Mouse (Mus musculus) midbrain, embryonic 10.5 days (tissue): Measurements from ENCODE around the gene Gm48551. TPM values are rescaled to one million over a fixed set of nuclear protein-coding genes. Genes with fewer than 3 reads are reported as not detected.

Experiments used
- DNase-seq: peaks from one replicate; pipeline ENCODE4 v3.0.0-alpha.2; 2017; ENCODE audit warnings: low spot score
- H3K27ac ChIP-seq: fragments of 300-500 bp; sonication (generic); replicated peaks from 2 replicates; pipeline ENCODE4 v1.5.1; 2016; ENCODE audit warnings: mild to moderate bottlenecking
- H3K27me3 ChIP-seq: fragments of 300-500 bp; sonication (generic); 2 replicates; pipeline ENCODE4 v1.6.1; 2016; ENCODE audit warnings: low read depth, mild to moderate bottlenecking; ENCODE audit not compliant: poor library complexity, severe bottlenecking
- H3K36me3 ChIP-seq: fragments of 300-500 bp; sonication (generic); 2 replicates; pipeline ENCODE4 v1.6.1; 2016; ENCODE audit warnings: mild to moderate bottlenecking, moderate library complexity
- H3K4me1 ChIP-seq: fragments of 300-500 bp; sonication (generic); 2 replicates; pipeline ENCODE4 v1.6.1; 2016
- H3K4me3 ChIP-seq: fragments of 300-500 bp; sonication (generic); 2 replicates; pipeline ENCODE4 v1.5.1; 2016; ENCODE audit warnings: mild to moderate bottlenecking, moderate library complexity
- H3K9me3 ChIP-seq: fragments of 300-500 bp; sonication (generic); replicated peaks from 2 replicates; pipeline ENCODE4 v1.6.1; 2016; ENCODE audit warnings: mild to moderate bottlenecking
- WGBS: fragments of 180-500 bp; shearing (Covaris S2); methylation state at CpG from one replicate; pipeline ENCODE4 v1.1.7; 2016; 5-methylcytosine and 5-hydroxymethylcytosine counted together
- polyA plus RNA-seq: library from polyadenylated mRNA; unstranded; fragments of >200 nt; fragmentation: Nextera tagmentation; extraction: Ambion mirVana; gene quantifications from 2 replicates; pipeline ENCODE4 v1.2.1, GENCODE M21; 2016

Gene Gm48551
- polyA plus RNA-seq, 1 experiment from 2014 or later = 2.9 TPM

GRCm38 (mm10) chr10:81413310-81414261 lies 29.3 kb downstream of the Gm48551 start:
- no peak for DNase-seq
- Histone ChIP-seq H3K36me3 (no peaks in the 10 kb centered on the region), H3K4me3 (peak overlapping the region; percentile 35; the same call in 1 of the 2 replicates), H3K27me3 (peaks cover 28% of the 10 kb centered on the region), H3K27ac (peak overlapping the region; percentile 86), H3K9me3 (no peaks in the 10 kb centered on the region), H3K4me1 (peaks cover 99% of the 10 kb centered on the region)
- 31% methylated on average over 26 of the region's 26 CpGs for WGBS

DNA sequence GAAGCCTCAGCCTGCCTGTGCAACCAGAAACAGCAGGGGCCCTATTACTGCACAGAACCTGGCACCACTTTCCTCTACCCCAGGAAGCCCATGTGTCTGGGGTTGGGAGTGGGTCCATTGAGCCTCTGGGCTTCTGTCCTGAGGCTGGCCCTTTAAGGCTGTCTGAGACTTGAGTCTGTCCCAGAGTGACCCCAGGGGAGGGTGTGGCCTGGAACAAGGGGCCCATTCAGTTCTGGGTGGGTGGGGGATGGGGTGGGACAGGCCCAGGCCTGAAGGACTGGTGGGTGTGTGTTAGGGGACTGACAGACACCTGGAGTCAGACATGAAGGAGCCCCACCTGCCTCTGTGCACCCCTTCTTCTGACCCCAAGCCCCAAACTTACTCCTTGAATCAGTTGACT lies 30.4 kb downstream of the Gm48551 start:
- H3K27me3 ChIP-seq = peaks cover 28% of the 10 kb centered on the region
- no peaks in the 10 kb centered on the region for H3K36me3 ChIP-seq
- no peaks in the 10 kb centered on the region for H3K9me3 ChIP-seq
- H3K27ac ChIP-seq = peak overlapping the region; percentile 86
- H3K4me1 ChIP-seq = peaks cover 93% of the 10 kb centered on the region
- peak overlapping the region; percentile 35; the same call in 1 of the 2 replicates for H3K4me3 ChIP-seq
- no peak for DNase-seq

DNA sequence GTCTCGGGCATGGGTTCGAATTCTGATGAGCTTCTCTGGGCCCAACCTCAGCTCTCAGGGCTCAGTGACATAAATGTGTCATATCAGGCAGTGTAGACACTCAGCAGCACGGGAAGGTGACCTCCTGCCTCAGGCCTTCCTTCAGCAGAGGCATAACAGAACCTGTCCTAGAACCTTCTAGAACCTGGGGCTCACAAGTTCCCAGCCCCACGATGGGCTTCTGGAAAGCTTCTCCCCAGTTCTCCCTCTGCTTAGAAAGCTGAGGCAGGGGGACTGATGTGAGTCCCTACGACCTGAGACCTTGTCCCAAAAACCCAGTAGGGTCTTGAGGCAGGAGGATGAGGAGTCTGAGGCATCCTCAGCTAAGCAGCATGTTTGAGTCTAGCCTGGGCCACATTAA lies 30.9 kb downstream of the Gm48551 start:
- WGBS = 84% methylated on average over 5 of the region's 5 CpGs
- Histone ChIP-seq H3K9me3 (no peaks in the 10 kb centered on the region), H3K4me3 (no peak overlapping the region), H3K27ac (peak overlapping the region; percentile 86), H3K4me1 (peaks cover 89% of the 10 kb centered on the region), H3K36me3 (no peaks in the 10 kb centered on the region), H3K27me3 (peaks cover 33% of the 10 kb centered on the region)
- DNase-seq = no peak

- H3K9me3 ChIP-seq = no peaks in the 10 kb centered on the region
- no peaks in the 10 kb centered on the region for H3K36me3 ChIP-seq
- H3K27me3 ChIP-seq = peaks cover 39% of the 10 kb centered on the region
- peaks cover 86% of the 10 kb centered on the region for H3K4me1 ChIP-seq
- WGBS = 66% methylated on average over 17 of the region's 17 CpGs
- no peak overlapping the region for H3K4me3 ChIP-seq
- DNase-seq = no peak
- H3K27ac ChIP-seq = peak overlapping the region; percentile 86
Observed at GRCm38 (mm10) chr10:81415549-81416310, 31.5 kb downstream of the Gm48551 start.

DNA sequence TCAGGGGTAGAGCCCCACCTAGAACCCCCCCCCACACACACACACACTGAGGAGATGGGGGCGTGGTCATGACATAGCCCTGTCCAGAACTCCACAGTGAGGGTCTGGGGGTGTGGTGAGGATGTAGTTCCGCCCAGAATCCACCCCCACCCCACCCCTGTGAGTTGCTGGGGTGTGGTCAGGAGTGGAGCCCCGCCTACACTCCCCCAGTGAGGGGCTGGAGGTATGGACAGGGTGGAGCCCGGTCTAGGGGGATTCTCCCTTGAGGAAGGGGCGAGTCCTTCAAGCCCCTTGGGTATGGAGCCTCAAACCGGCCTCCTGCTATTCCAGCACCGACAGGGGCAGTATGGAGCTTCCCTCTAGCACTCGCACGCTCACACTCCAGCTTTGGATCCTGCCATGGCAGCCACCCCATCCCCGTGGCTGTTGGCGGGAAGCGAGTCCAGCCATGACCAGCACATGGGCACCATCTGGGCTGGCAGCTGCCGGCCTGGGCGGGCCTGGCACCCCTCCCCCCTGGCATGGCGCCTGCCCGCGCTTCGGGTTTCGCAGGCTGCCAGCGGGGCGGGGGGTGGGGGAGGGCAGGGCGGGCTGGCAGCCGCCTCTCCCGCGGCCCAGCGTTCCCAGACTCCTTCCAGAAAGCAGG lies 32.4 kb downstream of the Gm48551 start:
- under 1% methylated on average over 16 of the region's 26 CpGs for WGBS

DNA sequence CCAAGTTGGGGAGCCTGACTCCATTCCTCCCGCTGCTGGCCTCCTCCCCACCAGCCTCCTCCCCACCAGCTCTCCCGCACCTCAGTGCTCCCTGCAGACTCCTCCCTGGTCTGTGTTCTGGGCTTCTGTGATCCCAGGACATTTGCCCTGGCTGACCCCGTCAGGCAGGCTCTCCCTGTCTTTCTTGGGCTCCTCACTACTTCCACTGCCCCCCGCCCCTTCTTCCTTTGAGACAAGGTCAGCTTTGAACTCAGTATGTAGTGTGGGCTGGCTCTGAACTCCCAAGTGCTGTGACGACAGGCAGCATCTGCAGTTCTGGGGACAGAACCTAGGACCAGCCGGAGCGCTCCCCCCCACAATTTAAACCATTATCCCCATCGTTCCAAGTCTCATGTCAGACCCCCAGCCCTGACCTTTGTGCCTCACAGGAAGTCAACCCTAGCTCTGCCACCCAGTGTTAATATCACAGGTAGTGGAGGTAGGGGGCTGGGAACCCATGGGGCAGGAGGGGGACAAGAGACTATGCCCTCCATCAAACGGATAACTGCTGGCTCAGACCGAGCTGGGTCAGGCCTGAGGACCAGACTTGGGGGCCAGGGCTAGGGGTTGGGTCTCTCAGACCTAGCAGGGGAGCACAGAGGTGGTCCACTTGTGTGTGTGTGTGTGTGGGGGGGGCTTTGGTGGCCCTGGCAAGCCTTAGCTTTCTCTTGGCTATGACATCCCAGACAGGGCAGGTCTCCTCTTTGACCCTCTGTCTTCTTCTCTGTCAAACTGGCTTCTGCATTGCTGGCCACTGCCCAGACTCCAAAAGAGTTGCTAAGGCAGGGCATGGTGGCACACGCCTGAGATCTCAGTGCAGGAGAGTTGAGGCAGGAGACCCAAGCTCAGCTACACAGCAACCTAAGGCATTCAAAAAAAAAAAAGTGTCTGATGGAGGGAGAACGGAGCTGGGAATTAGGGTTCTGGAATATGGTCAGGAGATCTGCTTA lies 33.3 kb downstream of the Gm48551 start:
- H3K4me3 ChIP-seq = peak overlapping the region; percentile 59
- DNase-seq = no peak
- peaks cover 68% of the 10 kb centered on the region for H3K4me1 ChIP-seq
- peaks cover 56% of the 10 kb centered on the region for H3K27me3 ChIP-seq
- peak overlapping the region; percentile 86 for H3K27ac ChIP-seq
- H3K36me3 ChIP-seq = no peaks in the 10 kb centered on the region
- H3K9me3 ChIP-seq = no peaks in the 10 kb centered on the region
- 42% methylated on average over 12 of the region's 12 CpGs for WGBS

More for the DNA sequence above, 32.4 kb downstream of the Gm48551 start:
- H3K4me3 ChIP-seq = peak overlapping the region; percentile 59
- peaks cover 48% of the 10 kb centered on the region for H3K27me3 ChIP-seq
- H3K4me1 ChIP-seq = peaks cover 76% of the 10 kb centered on the region
- no peaks in the 10 kb centered on the region for H3K36me3 ChIP-seq
- peak; percentile 77 for DNase-seq
- no peaks in the 10 kb centered on the region for H3K9me3 ChIP-seq
- H3K27ac ChIP-seq = peak overlapping the region; percentile 86

- WGBS = 48% methylated on average over 11 of the region's 11 CpGs
- Histone ChIP-seq H3K27ac (peak overlapping the region; percentile 38; the same call in 1 of the 2 replicates), H3K36me3 (no peaks in the 10 kb centered on the region), H3K4me1 (peaks cover 59% of the 10 kb centered on the region), H3K4me3 (no peak overlapping the region), H3K9me3 (no peaks in the 10 kb centered on the region), H3K27me3 (peaks cover 64% of the 10 kb centered on the region)
- no peak for DNase-seq
Observed at GRCm38 (mm10) chr10:81418216-81419070, 34.2 kb downstream of the Gm48551 start.

DNA sequence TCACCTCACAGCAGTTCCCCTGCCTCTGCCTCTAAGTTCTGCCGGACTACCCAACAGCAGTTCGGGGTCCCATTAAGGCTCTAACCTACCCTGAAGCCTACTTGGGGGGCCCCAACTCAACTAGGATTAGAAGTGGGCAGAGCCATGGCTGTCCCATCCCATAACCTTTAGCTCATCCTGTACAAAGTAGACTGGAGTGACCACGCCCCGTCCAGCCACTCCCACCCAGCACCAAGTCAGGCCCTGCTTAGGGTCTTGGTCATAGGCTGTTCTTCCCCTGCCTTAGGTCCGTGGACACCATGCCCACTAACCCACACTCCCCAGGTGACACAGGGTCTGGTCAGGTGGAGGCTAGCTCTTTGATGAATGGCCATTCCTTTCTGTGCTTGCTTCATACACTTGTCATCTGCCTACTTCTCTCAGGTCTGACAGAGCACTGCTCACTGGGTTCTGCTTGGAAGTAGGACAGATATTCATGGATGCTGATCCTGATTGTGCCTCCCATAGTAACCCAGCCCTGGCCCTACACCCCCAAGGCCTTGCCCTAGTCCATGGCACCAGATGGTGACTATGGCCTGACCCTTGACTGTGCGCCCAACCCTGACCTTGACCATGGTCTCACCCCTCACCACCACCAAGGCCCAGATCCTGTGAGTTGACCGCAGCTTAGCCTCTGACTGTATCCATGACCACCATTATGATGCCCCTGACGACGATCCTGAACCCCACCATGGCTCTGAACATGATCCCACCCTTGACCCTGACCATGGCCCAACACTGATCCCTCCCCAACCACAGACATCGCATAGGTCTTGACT lies 35.1 kb downstream of the Gm48551 start:
- peaks cover 73% of the 10 kb centered on the region for H3K27me3 ChIP-seq
- no peaks in the 10 kb centered on the region for H3K36me3 ChIP-seq
- peaks cover 55% of the 10 kb centered on the region for H3K4me1 ChIP-seq
- 89% methylated on average over 10 of the region's 10 CpGs for WGBS
- no peak for DNase-seq
- no peaks in the 10 kb centered on the region; the same call in 1 of the 2 replicates for H3K9me3 ChIP-seq
- no peak overlapping the region for H3K4me3 ChIP-seq
- no peak overlapping the region for H3K27ac ChIP-seq

GRCm38 (mm10) chr10:81420191-81420767 lies 36.0 kb downstream of the Gm48551 start:
- peaks cover 55% of the 10 kb centered on the region for H3K4me1 ChIP-seq
- H3K36me3 ChIP-seq = no peaks in the 10 kb centered on the region
- H3K4me3 ChIP-seq = no peak overlapping the region
- no peak overlapping the region for H3K27ac ChIP-seq
- 85% methylated on average over 40 of the region's 40 CpGs for WGBS
- no peak for DNase-seq
- H3K27me3 ChIP-seq = peaks cover 82% of the 10 kb centered on the region
- no peaks in the 10 kb centered on the region; the same call in 1 of the 2 replicates for H3K9me3 ChIP-seq
